Mouse (Mus musculus) heart, embryonic 11.5 days (tissue): ENCODE measurements around the gene Cd80. TPM values are rescaled to one million over a fixed set of nuclear protein-coding genes. Genes with fewer than 3 reads are reported as not detected.

Source experiments
- ATAC-seq: fragments of 200-750 bp; cut with Nextera tagmentation; replicated peaks from 2 replicates; pipeline ENCODE4 v1.8.0; 2017; ENCODE audit warnings: moderate library complexity; ENCODE audit not compliant: insufficient number of reproducible peaks, low FRiP score, low TSS enrichment
- H3K27ac ChIP-seq: fragments of 300-500 bp; sonication (generic); 2 replicates; pipeline ENCODE4 v1.5.1; 2014; ENCODE audit warnings: mild to moderate bottlenecking, low read depth, low read length
- H3K27me3 ChIP-seq: fragments of 300-500 bp; sonication (generic); 2 replicates; pipeline ENCODE4 v1.6.1; 2014; ENCODE audit warnings: mild to moderate bottlenecking, low read length, mixed read lengths; ENCODE audit not compliant: control insufficient read depth, insufficient read depth
- H3K36me3 ChIP-seq: fragments of 300-500 bp; sonication (generic); 2 replicates; pipeline ENCODE4 v1.6.1; 2014; ENCODE audit warnings: mild to moderate bottlenecking, low read length, moderate library complexity, mixed read lengths; ENCODE audit not compliant: control insufficient read depth, insufficient read depth
- H3K4me1 ChIP-seq: fragments of 300-500 bp; sonication (generic); 2 replicates; pipeline ENCODE4 v1.6.1; 2014; ENCODE audit warnings: low read length; ENCODE audit not compliant: control insufficient read depth, insufficient read depth
- H3K4me2 ChIP-seq: fragments of 300-500 bp; sonication (generic); 2 replicates; pipeline ENCODE4 v1.6.1; 2014; ENCODE audit warnings: mild to moderate bottlenecking, moderate library complexity
- H3K4me3 ChIP-seq: fragments of 300-500 bp; sonication (generic); 2 replicates; pipeline ENCODE4 v1.5.1; 2014; ENCODE audit warnings: low read depth, low read length
- H3K9ac ChIP-seq: fragments of 300-500 bp; sonication (generic); 2 replicates; pipeline ENCODE4 v1.6.1; 2014; ENCODE audit warnings: mild to moderate bottlenecking, low read depth, low read length, moderate library complexity
- H3K9me3 ChIP-seq: fragments of 300-500 bp; sonication (generic); replicated peaks from 2 replicates; pipeline ENCODE4 v1.6.1; 2016; ENCODE audit warnings: low read length; ENCODE audit not compliant: control insufficient read depth
- WGBS: fragments of 180-500 bp; shearing (Covaris S2); extraction: QIAGEN DNeasy Blood & Tissue Kit; methylation state at CpG from one replicate; pipeline ENCODE4 v1.1.7; 2014; ENCODE audit not compliant: insufficient replicate concordance; 5-methylcytosine and 5-hydroxymethylcytosine counted together
- polyA plus RNA-seq: library from polyadenylated mRNA; unstranded; fragments of >200 nt; fragmentation: Nextera tagmentation; extraction: Ambion mirVana; gene quantifications from 2 replicates; pipeline ENCODE4 v1.2.1, GENCODE M21; 2014

Cd80 gene
- polyA plus RNA-seq, 1 experiment from 2014 or later, result 0.80 TPM

DNA sequence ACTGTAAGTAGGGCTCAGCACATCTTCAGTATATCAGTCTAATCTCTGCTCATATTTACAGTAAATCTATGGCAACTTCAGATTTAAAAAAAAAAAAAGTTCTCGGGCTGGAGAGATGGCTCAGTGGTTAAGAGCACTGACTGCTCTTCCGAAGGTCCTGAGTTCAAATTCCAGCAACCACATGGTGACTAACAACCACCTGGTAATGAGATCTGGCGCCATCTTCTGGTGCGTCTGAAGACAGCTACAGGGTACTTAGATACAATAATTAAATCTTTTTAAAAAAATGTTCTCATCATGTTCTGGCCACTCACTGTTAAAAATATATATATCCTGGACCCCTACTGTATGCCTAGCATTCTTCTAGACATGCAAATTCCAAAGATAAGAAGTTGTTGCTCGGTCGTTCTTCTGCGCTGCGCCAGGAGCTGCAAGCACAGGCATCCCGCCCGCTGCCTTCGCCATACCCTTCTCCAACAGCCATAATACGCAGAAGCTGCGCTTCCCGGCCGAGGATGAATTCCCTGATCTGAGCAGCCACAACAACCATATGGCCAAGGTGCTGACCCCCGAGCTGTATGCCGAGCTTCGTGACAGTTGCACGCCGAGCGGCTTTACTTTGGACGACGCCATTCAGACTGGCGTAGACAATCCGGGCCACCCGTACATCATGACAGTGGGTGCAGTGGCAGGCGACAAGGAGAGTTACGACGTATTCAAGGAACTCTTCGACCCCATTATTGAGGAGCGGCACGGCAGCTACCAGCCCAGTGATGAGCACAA is 27.6 kb downstream of the Cd80 start:
- ATAC-seq, result no peak
- H3K4me1 ChIP-seq, result 0 out of 2 replicates have a peak, but pooled peaks cover 5% of the 10 kb centered on the region
- H3K27ac ChIP-seq, result no peak overlapping the region
- WGBS, result 13% methylated on average over 32 of the region's 32 CpGs
- H3K9ac ChIP-seq, result no peak overlapping the region
- peak overlapping the region; percentile 43 for H3K4me3 ChIP-seq
- no peaks in the 10 kb centered on the region for H3K36me3 ChIP-seq
- peak overlapping the region; percentile 79 for H3K4me2 ChIP-seq
- no peaks in the 10 kb centered on the region for H3K9me3 ChIP-seq
- H3K27me3 ChIP-seq, result peaks cover 11% of the 10 kb centered on the region

DNA sequence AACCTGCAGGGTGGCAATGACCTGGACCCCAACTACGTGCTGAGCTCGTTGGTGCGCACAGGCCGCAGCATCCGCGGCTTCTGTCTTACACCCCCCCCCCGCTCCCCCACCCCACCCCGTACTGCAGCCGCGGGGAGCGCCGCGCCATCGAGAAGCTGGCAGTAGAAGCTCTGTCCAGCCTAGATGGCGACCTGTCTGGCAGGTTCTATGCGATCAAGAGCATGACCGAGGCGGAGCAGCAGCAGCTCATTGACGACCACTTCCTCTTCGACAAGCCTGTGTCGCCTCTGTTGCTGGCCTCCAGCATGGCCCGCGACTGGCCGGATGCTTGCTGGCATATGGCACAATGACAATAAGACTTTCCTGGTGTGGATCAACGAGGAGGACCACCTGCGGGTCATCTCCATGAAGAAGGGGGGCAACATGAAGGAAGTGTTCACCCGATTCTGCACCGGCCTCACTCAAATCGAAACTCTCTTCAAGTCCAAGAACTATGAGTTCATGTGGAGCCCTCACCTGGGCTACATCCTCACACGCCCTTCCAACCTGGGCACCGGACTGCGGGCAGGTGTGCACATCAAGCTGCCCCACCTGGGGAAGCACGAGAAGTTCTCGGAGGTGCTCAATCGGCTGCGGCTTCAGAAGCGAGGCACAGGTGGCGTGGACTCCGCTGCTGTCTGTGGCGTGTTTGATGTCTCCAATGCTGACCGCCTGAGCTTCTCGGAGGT is 28.4 kb downstream of the Cd80 start:
- WGBS, result 17% methylated on average over 41 of the region's 42 CpGs
- Histone ChIP-seq H3K36me3 (no peaks in the 10 kb centered on the region), H3K4me3 (peak overlapping the region; percentile 43), H3K27ac (no peak overlapping the region), H3K27me3 (peaks cover 11% of the 10 kb centered on the region), H3K9ac (no peak overlapping the region), H3K4me1 (0 out of 2 replicates have a peak, but pooled peaks cover 5% of the 10 kb centered on the region), H3K9me3 (no peaks in the 10 kb centered on the region), H3K4me2 (peak overlapping the region; percentile 79)
- ATAC-seq, result no peak

DNA sequence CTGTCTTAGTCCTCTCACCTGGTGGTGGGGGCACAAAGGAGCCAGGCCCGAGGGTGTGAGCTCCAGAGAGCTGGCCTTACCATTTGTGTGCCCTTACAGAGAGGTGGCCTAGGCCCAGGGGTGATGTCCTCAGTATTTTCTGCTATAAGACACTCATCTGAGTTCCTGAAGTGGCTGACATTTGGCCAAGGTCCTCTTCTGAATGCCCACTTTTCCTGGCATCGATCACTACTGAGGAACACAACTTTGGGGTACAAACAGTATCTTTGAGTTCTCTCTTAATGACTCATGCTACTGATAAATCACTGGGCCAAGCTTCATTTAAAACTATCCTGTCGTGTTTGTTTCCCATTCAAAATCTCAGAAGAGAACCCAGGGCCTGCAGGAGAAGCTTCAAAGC is 37.2 kb downstream of the Cd80 start:
- H3K9me3 ChIP-seq, result no peaks in the 10 kb centered on the region
- peaks cover 3% of the 10 kb centered on the region; the same call in 1 of the 2 replicates for H3K36me3 ChIP-seq
- no peak overlapping the region for H3K4me2 ChIP-seq
- ATAC-seq, result no peak
- WGBS, result 74% methylated on average over 3 of the region's 3 CpGs
- H3K27ac ChIP-seq, result no peak overlapping the region
- no peak overlapping the region for H3K4me3 ChIP-seq
- no peaks in the 10 kb centered on the region for H3K27me3 ChIP-seq
- H3K9ac ChIP-seq, result no peak overlapping the region
- no peaks in the 10 kb centered on the region for H3K4me1 ChIP-seq

DNA sequence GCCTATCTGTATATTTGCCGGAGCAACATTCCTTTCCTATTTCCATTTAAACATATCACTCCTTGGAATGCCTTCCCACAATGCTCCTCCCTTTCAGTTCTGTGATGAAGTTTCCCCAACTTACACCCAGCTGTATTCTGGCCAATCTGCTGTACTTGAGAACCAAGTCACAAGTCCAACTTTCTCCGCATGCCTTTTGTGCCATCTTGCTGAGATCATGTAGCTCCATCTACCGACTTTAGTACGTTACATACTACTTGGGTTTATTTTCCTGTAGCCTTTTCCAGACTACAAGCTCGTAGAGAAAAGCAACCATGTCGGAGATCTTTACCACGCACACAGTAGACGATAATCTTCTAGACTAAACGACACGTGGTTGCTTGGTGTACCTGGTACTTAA is 38.5 kb downstream of the Cd80 start:
- Histone ChIP-seq H3K9me3 (no peaks in the 10 kb centered on the region), H3K36me3 (peaks cover 3% of the 10 kb centered on the region; the same call in 1 of the 2 replicates), H3K27me3 (no peaks in the 10 kb centered on the region), H3K9ac (no peak overlapping the region), H3K4me3 (no peak overlapping the region), H3K4me1 (no peaks in the 10 kb centered on the region), H3K4me2 (no peak overlapping the region), H3K27ac (no peak overlapping the region)
- WGBS, result 79% methylated on average over 10 of the region's 10 CpGs
- no peak for ATAC-seq

DNA sequence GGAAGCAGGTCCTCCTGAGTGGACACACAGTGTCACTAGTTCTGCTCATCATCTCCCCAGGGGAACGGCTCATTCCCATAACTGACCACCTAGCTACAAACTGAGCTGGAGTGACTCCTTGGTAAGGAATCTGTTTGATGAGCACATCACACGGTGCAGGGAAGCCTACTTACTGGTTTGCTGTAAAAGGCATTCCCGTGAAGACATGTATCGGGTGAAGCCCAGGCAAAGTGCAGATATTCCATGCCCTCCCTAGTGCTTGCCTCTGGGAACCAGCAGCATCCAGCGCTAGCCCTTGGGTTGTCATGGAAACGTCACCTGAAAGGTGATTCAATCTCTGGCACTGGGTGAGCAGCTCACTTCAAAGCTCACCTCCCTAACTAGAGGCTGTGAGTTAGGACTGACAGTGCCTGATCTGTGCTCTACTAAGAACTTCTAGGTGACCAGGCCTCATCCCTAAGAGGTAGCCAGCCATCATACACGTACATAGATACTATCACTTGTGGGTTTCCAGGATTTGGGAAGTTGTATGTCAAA is 41.3 kb downstream of the Cd80 start:
- no peaks in the 10 kb centered on the region for H3K4me1 ChIP-seq
- no peaks in the 10 kb centered on the region for H3K9me3 ChIP-seq
- H3K27ac ChIP-seq, result no peak overlapping the region
- no peak overlapping the region for H3K9ac ChIP-seq
- 80% methylated on average over 7 of the region's 7 CpGs for WGBS
- peaks cover 9% of the 10 kb centered on the region; the same call in 1 of the 2 replicates for H3K36me3 ChIP-seq
- no peak for ATAC-seq
- H3K27me3 ChIP-seq, result no peaks in the 10 kb centered on the region
- H3K4me3 ChIP-seq, result no peak overlapping the region
- H3K4me2 ChIP-seq, result no peak overlapping the region

DNA sequence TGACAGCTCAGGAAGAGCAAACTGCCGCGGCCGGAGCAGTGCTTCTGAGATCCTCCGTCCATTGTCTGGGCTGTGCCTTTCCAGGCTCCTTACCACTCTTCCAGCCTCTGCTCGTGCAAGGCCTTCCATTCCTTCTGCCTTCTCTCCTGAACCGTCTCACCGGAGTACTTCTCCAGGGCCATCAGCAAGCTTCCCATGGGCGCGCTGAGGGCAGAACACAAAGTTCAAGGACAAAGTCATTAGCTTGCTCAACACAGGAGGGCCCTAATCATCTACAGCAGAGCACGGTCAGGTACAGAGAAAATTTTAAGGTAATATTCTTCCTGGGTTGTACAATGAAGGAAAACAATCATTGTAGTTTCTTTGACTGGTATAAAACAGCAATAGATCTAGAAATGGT is 47.1 kb downstream of the Cd80 start:
- Histone ChIP-seq H3K4me1 (no peaks in the 10 kb centered on the region), H3K9ac (no peak overlapping the region), H3K4me3 (no peak overlapping the region), H3K27ac (no peak overlapping the region), H3K9me3 (no peaks in the 10 kb centered on the region), H3K27me3 (no peaks in the 10 kb centered on the region), H3K36me3 (peaks cover 20% of the 10 kb centered on the region), H3K4me2 (no peak overlapping the region)
- 87% methylated on average over 10 of the region's 10 CpGs for WGBS
- ATAC-seq, result no peak

DNA sequence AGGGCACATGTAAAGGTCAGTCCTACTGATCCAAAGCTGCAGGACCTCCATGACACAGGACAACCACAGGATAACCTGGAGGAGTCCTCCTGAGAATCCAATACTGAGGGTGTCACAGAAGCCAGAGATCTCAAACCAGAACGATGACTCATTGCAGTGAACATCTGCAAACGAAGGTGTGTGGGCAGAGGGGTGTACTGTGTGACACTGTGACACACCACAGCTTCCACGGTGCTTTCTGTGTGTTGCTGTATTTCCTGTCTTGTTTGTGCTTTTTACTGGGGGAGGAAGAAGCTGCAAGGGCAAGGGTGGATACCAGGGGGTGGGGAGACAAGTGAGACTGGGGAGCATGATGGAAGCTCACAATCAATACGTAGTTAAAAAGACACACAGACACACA is 48.2 kb downstream of the Cd80 start:
- 90% methylated on average over 4 of the region's 4 CpGs for WGBS
- Histone ChIP-seq H3K36me3 (peaks cover 21% of the 10 kb centered on the region), H3K27ac (no peak overlapping the region), H3K27me3 (no peaks in the 10 kb centered on the region), H3K9ac (no peak overlapping the region), H3K4me2 (no peak overlapping the region), H3K4me1 (no peaks in the 10 kb centered on the region), H3K4me3 (no peak overlapping the region), H3K9me3 (no peaks in the 10 kb centered on the region)
- ATAC-seq, result no peak

DNA sequence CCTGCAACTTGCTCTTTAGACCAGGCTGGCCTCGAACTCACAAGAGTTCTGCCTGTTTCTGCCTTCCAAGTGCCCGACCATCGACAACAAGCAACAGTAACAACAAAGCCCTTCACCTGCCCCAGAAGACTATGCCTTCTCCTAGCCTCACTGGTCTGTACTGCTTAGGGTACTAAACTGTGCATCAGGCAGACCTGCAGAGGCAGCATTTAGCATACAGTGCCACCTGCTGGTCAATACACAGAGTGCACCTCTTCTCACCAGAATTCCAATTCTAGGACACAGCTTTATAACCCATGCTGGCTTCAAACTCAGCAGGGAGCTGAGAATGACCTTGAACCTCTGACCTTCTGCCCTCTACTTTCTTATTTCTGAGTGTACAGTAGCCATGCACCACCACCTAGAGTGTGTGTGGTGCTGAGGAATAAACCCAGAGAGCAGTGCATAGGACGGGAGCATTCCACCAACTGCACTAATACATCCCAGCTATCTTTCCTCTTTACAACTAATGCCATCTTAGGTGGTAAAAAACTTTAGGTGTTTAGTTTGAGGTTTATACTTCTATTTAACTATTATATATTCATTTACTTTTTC is 50.8 kb downstream of the Cd80 start:
- Histone ChIP-seq H3K27ac (no peak overlapping the region), H3K27me3 (no peaks in the 10 kb centered on the region), H3K4me1 (no peaks in the 10 kb centered on the region), H3K36me3 (peaks cover 22% of the 10 kb centered on the region), H3K9me3 (no peaks in the 10 kb centered on the region), H3K4me3 (no peak overlapping the region), H3K9ac (no peak overlapping the region), H3K4me2 (no peak overlapping the region)
- peak; percentile 67; the same call in 1 of the 2 replicates for ATAC-seq
- WGBS, result 64% methylated on average over 4 of the region's 4 CpGs
